Mouse (Mus musculus): Measurements from ENCODE around the gene Gm13272.
"Not testable (repeated sequence)": the region's sequence is repeated elsewhere in the genome, so short reads cannot be mapped to it uniquely, and the experiment has no call there.

The Gm13272 gene

GRCm38 (mm10) chr4:88779550-88779949, at the start of gene Gm13272:
Gene Gm13272, plus strand, starts transcription at chr4:88779850.
- DNase-seq: not testable (repeated sequence)

- DNase-seq: peak; percentile 64 to 89
These were observed 41.2 kb upstream of the Gm13272 start for GRCm38 (mm10) chr4:88738480-88738879.

- no peak for DNase-seq
These were observed 40.6 kb upstream of the Gm13272 start for GRCm38 (mm10) chr4:88739036-88739435.

GRCm38 (mm10) chr4:88741426-88741825, 38.2 kb upstream of the Gm13272 start:
- DNase-seq: no peak

- DNase-seq: no peak
These were observed 36.8 kb upstream of the Gm13272 start for GRCm38 (mm10) chr4:88742771-88743371.

- no peak for DNase-seq
These were observed 35.4 kb upstream of the Gm13272 start for GRCm38 (mm10) chr4:88744207-88744606.

- DNase-seq: no peak
These were observed 29.7 kb upstream of the Gm13272 start for GRCm38 (mm10) chr4:88749926-88750325.

GRCm38 (mm10) chr4:88754818-88755340, 24.8 kb upstream of the Gm13272 start, which contains the start of gene Gm13271:
Gene Gm13271, plus strand, starts transcription at chr4:88754868.
- peak; percentile 23 to 34 for DNase-seq

- DNase-seq: peak in 1 of 2 experiments; percentile 24
These were observed 22.8 kb upstream of the Gm13272 start for GRCm38 (mm10) chr4:88756581-88757513.

- DNase-seq: peak; percentile 87 to 89
These were observed 22.0 kb upstream of the Gm13272 start for GRCm38 (mm10) chr4:88757628-88758031.

- not testable (repeated sequence) for DNase-seq
These were observed 20.9 kb upstream of the Gm13272 start for GRCm38 (mm10) chr4:88758751-88759150.

GRCm38 (mm10) chr4:88759610-88760268, 19.9 kb upstream of the Gm13272 start, which contains the start of gene Gm13283:
Gene Gm13283, plus strand, starts transcription at chr4:88760119.
- peak in 1 of 2 experiments; percentile 69 for DNase-seq

- DNase-seq: peak; percentile 86 to 87
These were observed 19.2 kb upstream of the Gm13272 start for GRCm38 (mm10) chr4:88760431-88760830.

GRCm38 (mm10) chr4:88761776-88762175, 17.9 kb upstream of the Gm13272 start:
- peak; percentile 25 to 46 for DNase-seq

GRCm38 (mm10) chr4:88762341-88762740, 17.3 kb upstream of the Gm13272 start:
- not testable (repeated sequence) for DNase-seq

- peak; percentile 66 to 78 for DNase-seq
These were observed 16.1 kb upstream of the Gm13272 start for GRCm38 (mm10) chr4:88763384-88764018.

- not testable (repeated sequence) for DNase-seq
These were observed 6.1 kb upstream of the Gm13272 start, which contains the start of gene Gm13290 for GRCm38 (mm10) chr4:88773534-88773933. Gene Gm13290, plus strand, starts transcription at chr4:88773834.

GRCm38 (mm10) chr4:88776622-88777021, 3.0 kb upstream of the Gm13272 start, which contains the start of gene Gm13289:
Gene Gm13289, plus strand, starts transcription at chr4:88776922.
- DNase-seq: not testable (repeated sequence)

GRCm38 (mm10) chr4:88780320-88780719, 670 bp downstream of the Gm13272 start:
- not testable (repeated sequence) for DNase-seq

- not testable (repeated sequence) for DNase-seq
These were observed 2.2 kb downstream of the Gm13272 start, which contains the start of gene Ifnz for GRCm38 (mm10) chr4:88781831-88782230. Gene Ifnz, plus strand, starts transcription at chr4:88782131.

GRCm38 (mm10) chr4:88782335-88782734, 2.7 kb downstream of the Gm13272 start:
- DNase-seq: peak; percentile 19 to 28

GRCm38 (mm10) chr4:88785409-88785808, 5.8 kb downstream of the Gm13272 start, which contains the start of gene Gm13276:
Gene Gm13276, plus strand, starts transcription at chr4:88785709.
- not testable (repeated sequence) for DNase-seq

Measured in kidney, postnatal 36 days (tissue).